Mouse (Mus musculus) heart, postnatal 0 days (tissue): ENCODE measurements at regions not wholly inside any gene's neighbourhood (a gene's known extent, or its start where the extent isn't known, plus 50 kb on each side); places are given as distances from the start of the nearest gene placed in this dataset.

Source experiments
- ATAC-seq: fragments of 200-750 bp; cut with Nextera tagmentation; 2 replicates; pipeline ENCODE4 v1.8.0; 2017; ENCODE audit warnings: low read depth, moderate number of reproducible peaks, moderate library complexity; ENCODE audit not compliant: insufficient read depth
- DNase-seq: peaks from one replicate; pipeline ENCODE4 v3.0.0-alpha.2; 2016; ENCODE audit warnings: low spot score
- H3K27ac ChIP-seq: fragments of 300-500 bp; sonication (generic); 2 replicates; pipeline ENCODE4 v1.5.1; 2014; ENCODE audit warnings: low read depth, mild to moderate bottlenecking
- H3K27me3 ChIP-seq: fragments of 300-500 bp; sonication (generic); 2 replicates; pipeline ENCODE4 v1.6.1; 2014; ENCODE audit warnings: low read length, mixed read lengths; ENCODE audit not compliant: control insufficient read depth, insufficient read depth
- H3K36me3 ChIP-seq: fragments of 300-500 bp; sonication (generic); replicated peaks from 2 replicates; pipeline ENCODE4 v1.6.1; 2014; ENCODE audit warnings: low read length, mixed read lengths; ENCODE audit not compliant: control insufficient read depth, insufficient read depth
- H3K4me1 ChIP-seq: fragments of 300-500 bp; sonication (generic); 2 replicates; pipeline ENCODE4 v1.6.1; 2014; ENCODE audit warnings: antibody characterized with exemption; ENCODE audit not compliant: control insufficient read depth, insufficient read depth
- H3K4me2 ChIP-seq: fragments of 300-500 bp; sonication (generic); 2 replicates; pipeline ENCODE4 v1.6.1; 2014; ENCODE audit warnings: low read depth, mild to moderate bottlenecking, low read length, moderate library complexity
- H3K4me3 ChIP-seq: fragments of 300-500 bp; sonication (generic); 2 replicates; pipeline ENCODE4 v1.5.1; 2014; ENCODE audit warnings: low read depth, low read length
- H3K9ac ChIP-seq: fragments of 300-500 bp; sonication (generic); replicated peaks from 2 replicates; pipeline ENCODE4 v1.6.1; 2014; ENCODE audit warnings: low read depth, low read length, mixed read lengths
- H3K9me3 ChIP-seq: fragments of 300-500 bp; sonication (generic); replicated peaks from 2 replicates; pipeline ENCODE4 v1.6.1; 2016; ENCODE audit warnings: low read length; ENCODE audit not compliant: control insufficient read depth
- CTCF ChIP-seq: IDR thresholded peaks from 2 replicates; pipeline ENCODE4 v1.5.1; 2016; ENCODE audit warnings: antibody characterized with exemption, control low read depth, low read depth
- EP300 ChIP-seq: IDR thresholded peaks from 2 replicates; pipeline ENCODE4 v1.6.1; 2016; ENCODE audit warnings: antibody characterized with exemption, low read depth
- WGBS: fragments of 180-500 bp; shearing (Covaris S2); extraction: QIAGEN DNeasy Blood & Tissue Kit; methylation state at CpG from one replicate; pipeline ENCODE4 v1.1.7; 2014; 5-methylcytosine and 5-hydroxymethylcytosine counted together

- H3K4me1 ChIP-seq: no peaks in the 10 kb centered on the region
- H3K27me3 ChIP-seq: no peaks in the 10 kb centered on the region
- DNase-seq (peak; percentile 45), ATAC-seq (peak; percentile 60)
- no peaks in the 10 kb centered on the region for H3K9me3 ChIP-seq
- no peak overlapping the region for H3K4me3 ChIP-seq
- WGBS: 36% methylated on average over 3 of the region's 3 CpGs
- peak overlapping the region; percentile 69; the same call in 1 of the 2 replicates for H3K27ac ChIP-seq
- no peaks in the 10 kb centered on the region for H3K36me3 ChIP-seq
- TF ChIP-seq CTCF: no peak
- TF ChIP-seq EP300: no peak; the same call in 1 of the 2 replicates
- H3K4me2 ChIP-seq: no peak overlapping the region
- H3K9ac ChIP-seq: no peak overlapping the region
Measured at GRCm38 (mm10) chr14:98405936-98406635, 236.5 kb upstream of the Dach1 start.

GRCm38 (mm10) chr14:98404026-98404425, 234.5 kb upstream of the Dach1 start:
- H3K27ac ChIP-seq: no peak overlapping the region
- H3K4me1 ChIP-seq: no peaks in the 10 kb centered on the region
- ATAC-seq: no peak
- H3K9ac ChIP-seq: no peak overlapping the region
- H3K9me3 ChIP-seq: no peaks in the 10 kb centered on the region
- TF ChIP-seq EP300: no peak
- no peak for TF ChIP-seq CTCF
- H3K36me3 ChIP-seq: no peaks in the 10 kb centered on the region
- H3K4me3 ChIP-seq: no peak overlapping the region
- H3K27me3 ChIP-seq: no peaks in the 10 kb centered on the region
- WGBS: 79% methylated on average over 5 of the region's 5 CpGs
- DNase-seq: no peak
- no peak overlapping the region for H3K4me2 ChIP-seq

- Histone ChIP-seq H3K4me2 (no peak overlapping the region), H3K27me3 (no peaks in the 10 kb centered on the region), H3K9ac (no peak overlapping the region), H3K4me3 (no peak overlapping the region), H3K9me3 (no peaks in the 10 kb centered on the region), H3K4me1 (no peaks in the 10 kb centered on the region), H3K36me3 (no peaks in the 10 kb centered on the region), H3K27ac (no peak overlapping the region)
- DNase-seq (no peak), ATAC-seq (no peak)
- WGBS: 49% methylated on average over 4 of the region's 4 CpGs
- TF ChIP-seq EP300 (no peak), CTCF (no peak)
Measured at GRCm38 (mm10) chr14:98387871-98388270, 218.3 kb upstream of the Dach1 start.
